In genomic region chr1:90775477-90776241, GRCm38 (mm10) we compare ENCODE assay signal across 8 mouse cellular contexts.
DNase-seq lines count a peak whose midpoint lies in the region; ATAC-seq lines count a peak whose summit lies in the region.

No protein-coding gene starts in this region.

- H3K36me3 ChIP-seq in hindbrain, embryonic 16.5 days (ENCODE audit: control insufficient read depth, insufficient read depth, low read length) = no peaks in the 10 kb centered on the region
- no peaks in the 10 kb centered on the region for H3K36me3 ChIP-seq in midbrain, embryonic 11.5 days (ENCODE audit: control insufficient read depth, insufficient read depth, low read length)

- H3K27me3 ChIP-seq in hindbrain, embryonic 16.5 days (replicated peaks; ENCODE audit: control insufficient read depth, insufficient read depth, low read length) = no peaks in the 10 kb centered on the region
- H3K27me3 ChIP-seq in midbrain, embryonic 11.5 days (ENCODE audit: control insufficient read depth, insufficient read depth, low read length) = no peaks in the 10 kb centered on the region

- H3K9me3 ChIP-seq in hindbrain, embryonic 16.5 days (ENCODE audit: control insufficient read depth, low read length) = no peaks in the 10 kb centered on the region
- H3K9me3 ChIP-seq in midbrain, embryonic 11.5 days (ENCODE audit: control insufficient read depth, low read length) = no peaks in the 10 kb centered on the region

- peak; percentile 71 to 84 for DNase-seq in cerebellum, postnatal 14 days
- no peak for DNase-seq in cerebellum, adult 9-11 months
- DNase-seq in adrenal gland, postnatal 36 days = peak; percentile 30 to 35
- peak; percentile 87 for DNase-seq in gastrocnemius, postnatal 25 days
- peak; percentile 93 for DNase-seq in midbrain, embryonic 11.5 days (ENCODE audit: low spot score, missing footprints)
- peak; percentile 22 to 37 for DNase-seq in thymus, postnatal 10 days (ENCODE audit: low spot score in 2 of 2)
- DNase-seq in layer of hippocampus, postnatal 36 days = no peak

- H3K4me2 ChIP-seq in hindbrain, embryonic 16.5 days (ENCODE audit: low read length) = no peak overlapping the region
- H3K4me2 ChIP-seq in midbrain, embryonic 11.5 days = no peak overlapping the region

- WGBS in hindbrain, embryonic 16.5 days = 10% methylated on average over 10 of the region's 10 CpGs
- WGBS in midbrain, embryonic 11.5 days = 11% methylated on average over 10 of the region's 10 CpGs

- peak; percentile 96 for ATAC-seq in hindbrain, embryonic 16.5 days
- ATAC-seq in midbrain, embryonic 11.5 days (ENCODE audit: low FRiP score) = peak; percentile 94

- H3K4me1 ChIP-seq in hindbrain, embryonic 16.5 days (ENCODE audit: control insufficient read depth, insufficient read depth, low read depth, low read length) = peaks cover 3% of the 10 kb centered on the region
- no peaks in the 10 kb centered on the region for H3K4me1 ChIP-seq in midbrain, embryonic 11.5 days (ENCODE audit: control insufficient read depth, insufficient read depth, low read length)

- H3K27ac ChIP-seq in hindbrain, embryonic 16.5 days (ENCODE audit: low read depth, low read length) = peak overlapping the region; percentile 69
- H3K27ac ChIP-seq in midbrain, embryonic 11.5 days (ENCODE audit: low read depth, low read length) = peak overlapping the region; percentile 54

- 0 out of 2 replicates have a peak overlapping the region, but pooled peaks have one; percentile 5 for H3K9ac ChIP-seq in hindbrain, embryonic 16.5 days (ENCODE audit: low read depth, low read length)
- H3K9ac ChIP-seq in midbrain, embryonic 11.5 days (ENCODE audit: low read length) = no peak overlapping the region

- H3K4me3 ChIP-seq in hindbrain, embryonic 16.5 days (ENCODE audit: low read length) = no peak overlapping the region
- H3K4me3 ChIP-seq in midbrain, embryonic 11.5 days (ENCODE audit: low read depth, low read length) = no peak overlapping the region

Comparison
In these comparisons a context has a peak if more than half of its experiments do, and no peak if none do; other contexts are left out.
1. DNase-seq: peak in cerebellum, postnatal 14 days (2 of 2), adrenal gland, postnatal 36 days (2 of 2), gastrocnemius, postnatal 25 days (single experiment), midbrain, embryonic 11.5 days (single experiment) and thymus, postnatal 10 days (2 of 2); none in cerebellum, adult 9-11 months (single experiment) and layer of hippocampus, postnatal 36 days (0 of 2).